Mouse (Mus musculus) cerebellum, postnatal 25 days (tissue): Measurements from ENCODE around the gene Shisa3.

ENCODE experiments used
- DNase-seq, 2 experiments: peaks; one replicate each; pipeline ENCODE4 v3.0.0; 2021; ENCODE audit warnings: mixed read lengths in 2 of 2

Gene Shisa3

DNA sequence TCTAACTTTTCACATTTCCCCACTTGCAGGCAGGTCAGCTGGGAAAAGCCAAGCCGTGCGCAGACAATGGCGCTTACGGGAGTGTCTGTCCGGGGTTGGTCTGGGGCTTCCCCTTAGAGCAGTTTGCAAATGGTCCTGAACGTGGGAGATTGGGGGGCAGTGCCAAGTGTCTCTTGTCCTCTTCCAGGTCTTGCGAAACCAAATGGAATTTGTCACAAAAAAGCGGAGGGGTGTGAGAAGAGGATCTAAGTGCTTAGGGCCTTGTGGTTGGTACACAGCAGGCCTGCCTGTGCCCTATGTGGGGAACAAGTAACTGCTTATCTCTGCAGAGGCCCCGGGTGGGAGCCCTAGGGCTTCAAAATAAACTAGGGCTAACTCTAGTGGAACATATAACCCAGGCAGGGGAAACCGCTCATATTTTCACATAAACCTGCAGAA is 26.2 kb downstream of the Shisa3 start:
- no peak for DNase-seq

DNA sequence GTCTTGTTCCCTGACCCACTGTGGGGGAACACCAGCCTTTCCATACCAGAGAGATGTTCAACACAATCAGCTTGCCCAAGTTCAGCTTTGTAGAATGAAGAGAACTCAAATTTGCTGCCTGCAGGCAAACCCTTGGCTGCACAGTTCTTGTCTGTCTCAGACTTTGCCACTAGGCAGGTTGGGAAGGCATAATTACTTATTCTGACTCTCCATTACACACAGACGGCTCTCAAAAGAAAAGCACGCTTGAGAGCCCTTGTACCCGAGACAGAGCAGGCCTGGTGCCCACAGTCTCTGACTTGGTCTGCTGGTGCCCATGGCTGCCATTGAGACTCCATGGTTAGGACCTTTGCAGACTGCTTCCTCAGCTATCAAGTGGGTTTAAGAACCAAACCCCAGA is 26.7 kb downstream of the Shisa3 start:
- DNase-seq, result no peak

DNA sequence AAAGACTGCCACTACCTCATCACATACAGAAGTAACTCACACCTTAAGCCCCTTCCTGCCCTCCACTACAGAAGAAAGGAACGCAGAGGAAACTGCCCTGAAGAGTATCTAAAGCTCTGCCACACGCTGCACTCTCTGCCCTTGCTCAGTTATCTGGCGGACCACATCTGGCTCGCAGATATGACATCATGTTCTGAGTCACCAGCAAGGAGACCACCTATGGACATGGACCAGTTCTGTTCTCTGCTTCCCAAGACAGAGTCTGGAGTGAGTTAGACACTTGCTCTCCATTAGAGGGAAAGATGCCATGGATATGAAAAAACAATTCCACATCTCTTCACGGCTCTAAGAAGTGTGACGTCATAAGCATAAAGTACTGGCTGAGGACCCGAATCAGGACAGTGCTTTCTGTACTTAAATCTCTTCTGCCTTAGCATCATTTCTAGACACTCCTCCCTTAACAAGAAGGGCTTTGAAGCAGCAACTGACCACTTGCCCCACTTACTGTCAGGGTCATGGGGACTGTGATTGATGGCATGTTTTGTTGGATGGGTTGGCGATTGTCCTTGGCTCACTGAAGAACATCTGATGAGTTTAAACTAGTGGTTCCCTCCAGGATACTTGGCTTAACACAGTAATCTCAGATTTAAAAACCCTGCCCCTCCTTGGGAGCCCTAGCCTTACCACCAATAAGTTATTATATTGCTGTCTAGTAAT is 33.1 kb downstream of the Shisa3 start:
- no peak for DNase-seq

DNA sequence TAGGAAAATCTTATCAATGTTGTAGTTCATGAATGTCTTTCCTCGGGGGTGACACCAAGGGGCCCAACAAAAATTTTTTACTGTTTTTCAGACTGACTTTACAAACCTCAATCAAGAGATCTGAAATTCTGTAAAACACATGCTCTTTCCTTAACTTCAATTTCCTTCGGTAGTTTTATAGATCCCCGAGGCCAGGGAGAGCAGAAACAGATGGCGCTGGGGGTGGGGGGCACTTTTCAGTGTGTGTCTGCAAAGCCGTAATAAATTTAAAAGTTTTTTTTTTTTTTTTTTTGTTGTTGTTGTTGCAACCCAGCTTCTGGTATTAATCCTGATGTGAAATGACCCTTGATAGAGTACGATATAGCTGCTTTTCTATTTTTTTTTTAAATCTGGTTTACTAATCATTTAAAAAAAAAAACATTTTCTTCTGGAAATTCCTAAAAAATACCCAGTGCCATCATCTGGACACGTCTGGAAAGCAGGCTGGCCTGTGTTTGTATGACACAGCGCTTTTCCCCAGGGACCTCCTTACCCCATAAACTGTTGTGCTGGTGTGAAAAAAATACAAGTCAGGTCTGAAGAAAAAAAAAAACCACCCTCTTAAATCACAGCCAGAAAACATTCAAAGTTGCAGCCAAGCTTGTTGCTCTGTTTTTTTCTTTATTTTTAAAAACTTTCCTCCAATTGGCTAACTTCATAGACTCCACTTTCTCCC is 33.9 kb downstream of the Shisa3 start:
- no peak for DNase-seq

DNA sequence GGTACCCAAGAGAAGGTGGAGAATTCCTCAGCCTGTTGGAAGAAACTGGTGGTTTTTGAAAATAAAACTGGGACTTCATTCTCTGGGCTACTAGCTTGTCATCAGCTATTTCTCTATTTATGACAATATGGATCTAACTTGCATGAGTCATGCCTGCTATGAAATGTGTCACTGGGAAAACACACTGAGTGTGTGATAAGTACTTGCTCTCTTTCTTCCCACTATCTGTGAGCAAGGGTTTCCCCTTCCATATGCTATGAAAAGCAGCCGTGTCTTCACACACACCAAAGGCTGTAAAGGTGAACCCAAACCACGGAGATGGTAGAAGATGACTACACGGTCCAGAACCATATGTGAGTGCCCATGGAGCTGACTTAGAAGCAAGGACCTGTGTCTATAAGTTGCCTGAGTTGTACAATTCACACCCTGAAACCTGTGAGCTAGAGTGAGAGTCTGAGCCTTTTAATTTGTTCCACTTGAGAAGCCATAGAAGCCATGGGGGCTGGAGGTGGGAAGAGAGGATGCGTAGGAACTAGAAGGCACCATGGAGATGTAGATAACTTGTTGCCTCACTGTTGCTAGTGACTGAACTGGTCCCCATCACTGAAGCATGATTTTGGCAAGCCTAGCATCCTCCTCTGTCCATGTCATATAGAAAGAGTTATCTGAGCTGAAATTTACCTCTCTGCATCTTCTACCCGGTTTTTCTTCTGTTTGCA is 36.0 kb downstream of the Shisa3 start:
- DNase-seq, result no peak

DNA sequence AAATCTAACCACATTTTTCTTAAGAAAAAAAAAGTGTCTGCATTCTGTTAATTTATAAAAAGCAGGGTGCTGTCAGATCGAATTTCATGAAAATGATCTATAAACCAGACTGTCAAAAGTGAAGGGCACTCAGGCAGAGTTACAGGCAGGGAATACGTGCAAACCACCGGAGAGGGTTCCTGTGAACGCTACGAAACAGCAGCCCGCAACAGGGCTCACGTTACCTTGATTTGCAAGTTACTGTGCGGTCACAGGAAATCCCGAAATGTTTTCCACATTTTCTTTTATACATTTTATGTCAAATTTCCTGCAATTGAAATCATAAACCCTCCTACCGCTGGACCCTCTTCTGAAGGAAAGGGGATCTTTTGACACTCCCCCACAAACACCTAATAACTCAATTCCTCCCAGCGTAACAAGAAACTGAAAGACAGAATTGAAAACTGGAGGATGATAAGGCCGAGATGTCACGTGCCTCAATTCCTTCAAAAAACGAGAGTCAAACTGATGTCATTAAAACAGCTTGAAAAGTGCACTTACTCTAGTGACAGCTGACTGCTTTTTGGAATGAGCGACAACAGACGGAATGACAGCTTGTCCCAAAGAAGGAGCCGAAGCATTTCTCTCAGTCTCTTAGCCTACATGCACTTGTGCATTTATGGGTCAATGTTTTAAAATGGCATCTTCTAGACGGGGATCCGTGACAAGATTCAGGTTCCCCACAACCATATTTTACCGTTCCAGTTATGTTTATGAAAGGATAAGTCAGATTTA is 39.3 kb downstream of the Shisa3 start:
- no peak for DNase-seq

DNA sequence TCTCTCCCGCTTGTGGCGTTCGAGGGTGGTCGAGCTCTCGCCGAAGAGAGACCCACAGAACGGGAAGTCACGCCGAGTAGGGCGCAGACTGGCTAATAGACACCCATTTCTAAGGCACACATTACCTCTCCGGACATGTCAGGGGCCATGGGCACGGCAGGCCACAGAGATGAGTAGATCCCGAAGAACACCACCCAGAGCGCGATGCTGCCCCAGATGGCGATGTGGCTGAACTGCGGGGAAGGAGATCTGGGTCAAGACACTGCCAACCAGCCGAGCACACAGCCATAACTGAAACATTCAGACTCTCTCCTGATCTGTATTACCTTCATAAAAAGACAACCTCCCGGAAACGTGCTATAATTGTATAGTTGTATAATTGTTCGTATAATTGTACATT is 39.9 kb downstream of the Shisa3 start:
- peak; percentile 28 to 55 for DNase-seq

DNA sequence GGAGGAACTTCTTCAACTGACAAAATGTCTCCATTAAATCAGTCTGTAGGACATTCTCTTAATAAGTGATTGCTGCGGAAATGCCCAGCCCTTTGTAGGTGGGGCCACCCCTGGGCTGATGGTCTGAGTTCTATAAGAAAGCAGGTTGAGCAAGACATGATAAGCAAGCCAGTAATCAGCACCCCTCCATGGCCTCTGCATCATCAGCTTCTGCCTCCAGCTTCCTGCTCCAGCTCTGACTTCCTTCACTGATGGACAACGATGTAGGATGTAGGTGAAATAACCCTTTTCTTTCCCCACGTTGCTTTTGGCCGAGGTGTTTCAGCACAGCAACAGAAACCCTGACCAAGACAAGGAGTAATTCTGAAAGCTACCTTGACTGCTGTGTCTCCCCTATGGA is 41.5 kb downstream of the Shisa3 start:
- no peak for DNase-seq

DNA sequence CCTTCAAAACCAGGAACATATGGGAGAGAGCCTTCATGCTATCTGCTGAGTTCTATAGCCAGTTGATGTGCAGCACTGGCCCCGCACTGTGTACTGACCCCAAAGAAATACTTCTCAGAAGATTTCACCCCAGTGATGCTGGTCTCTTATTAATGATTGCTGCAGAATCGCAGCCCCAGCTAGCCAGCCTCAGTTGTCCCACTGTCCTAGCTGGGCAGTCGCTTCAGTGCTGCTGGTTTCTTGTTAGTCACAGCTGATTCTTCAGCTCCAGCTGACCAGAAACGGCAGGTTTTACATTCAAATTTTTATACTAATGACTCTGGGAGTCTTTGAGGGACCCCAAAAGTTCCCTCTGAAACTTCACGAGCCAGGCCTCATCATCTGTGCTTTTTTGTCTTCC is 42.3 kb downstream of the Shisa3 start:
- DNase-seq, result no peak

DNA sequence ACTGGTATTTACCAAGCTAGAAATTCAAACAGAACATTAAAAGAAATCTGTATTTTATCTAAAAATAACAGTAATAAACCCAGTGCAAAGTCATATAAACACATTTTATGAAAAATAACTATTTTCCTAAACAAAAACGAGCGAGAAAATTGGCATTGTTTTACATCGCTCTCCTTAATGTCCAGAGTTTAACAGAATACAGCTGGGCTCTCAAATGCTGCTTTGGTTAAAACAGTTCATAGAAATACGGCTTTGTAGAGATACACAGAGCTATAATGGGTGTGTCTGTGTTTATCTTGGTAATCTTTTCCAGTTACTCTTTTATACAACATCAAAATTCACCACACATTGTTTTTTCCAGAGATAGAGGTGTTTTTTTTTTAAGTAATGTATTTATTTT is 44.8 kb downstream of the Shisa3 start:
- no peak for DNase-seq

DNA sequence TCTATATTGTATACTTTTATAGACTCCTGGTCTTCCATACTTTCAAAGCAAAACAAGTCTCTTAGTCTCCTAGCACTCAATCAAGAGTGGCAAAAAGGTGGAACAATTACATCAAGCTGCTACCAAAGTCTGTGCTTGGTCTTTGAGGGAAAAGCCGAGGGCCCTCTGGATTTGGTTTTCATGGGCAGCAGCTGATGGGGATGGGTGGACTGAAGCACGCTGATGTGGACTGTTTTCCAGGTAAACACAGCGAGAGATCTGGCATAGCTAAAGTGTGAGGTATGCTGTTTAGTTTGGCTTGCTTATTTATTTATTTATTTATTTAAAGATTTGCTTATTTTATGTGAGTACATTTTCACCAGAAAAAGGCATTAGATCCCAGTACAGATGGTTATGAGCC is 45.9 kb downstream of the Shisa3 start:
- DNase-seq, result no peak

DNA sequence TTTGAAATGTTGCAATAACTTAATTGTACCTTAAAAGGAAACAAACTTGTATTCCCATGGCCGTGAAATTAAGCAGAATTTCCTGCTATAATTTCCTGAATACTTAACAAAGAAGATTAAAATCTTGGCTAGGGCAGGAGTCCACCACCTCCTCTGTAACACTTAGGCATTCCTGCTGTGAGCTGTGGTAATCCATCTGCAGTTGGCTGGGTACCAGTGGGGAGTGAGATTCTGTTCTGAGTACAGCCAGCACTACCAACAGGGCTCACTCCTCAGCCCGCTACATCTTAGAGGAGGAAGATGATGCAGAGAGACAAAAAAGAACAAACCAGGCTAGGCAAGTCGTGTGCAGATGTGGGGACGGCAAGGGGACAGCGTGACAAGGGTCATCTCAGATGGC is 46.9 kb downstream of the Shisa3 start:
- DNase-seq, result peak; percentile 27 to 63

DNA sequence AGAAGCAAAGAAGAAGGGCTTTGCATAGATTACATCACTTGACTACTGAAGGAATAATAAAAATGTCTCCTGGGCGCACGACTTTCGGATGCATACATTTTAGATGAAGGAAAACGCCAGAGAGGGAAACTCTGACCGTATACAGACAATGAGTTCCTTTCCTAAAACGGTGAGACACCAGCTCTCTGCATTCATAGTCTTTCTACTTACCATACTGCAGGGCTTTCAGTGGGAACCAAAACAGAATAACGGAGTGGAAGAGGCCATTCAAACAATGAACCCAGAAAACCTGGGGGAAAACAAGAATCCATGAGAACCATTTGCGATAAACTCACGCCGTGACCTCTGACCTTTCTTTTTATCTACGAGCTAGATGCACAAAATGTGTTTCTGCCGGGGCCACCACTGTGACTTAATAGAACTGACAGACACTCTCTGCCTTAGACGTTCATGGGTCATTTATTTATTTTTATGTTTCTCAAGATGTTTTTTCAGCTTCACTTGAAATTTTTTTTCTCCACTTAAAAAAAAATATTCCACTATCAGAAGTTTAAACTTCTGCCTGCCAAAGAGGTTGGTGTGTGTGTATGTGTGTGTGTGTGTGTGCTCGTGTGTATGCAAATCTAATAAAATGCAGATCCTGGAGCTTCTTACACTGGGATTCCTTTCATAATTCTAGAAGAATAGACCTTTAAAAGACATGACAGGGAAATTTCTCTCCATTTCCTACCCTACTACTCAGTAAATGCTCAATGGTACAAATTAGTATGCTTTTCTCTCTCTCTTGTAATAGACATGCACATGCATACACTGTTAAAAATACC is 48.2 kb downstream of the Shisa3 start:
- DNase-seq, result no peak

DNA sequence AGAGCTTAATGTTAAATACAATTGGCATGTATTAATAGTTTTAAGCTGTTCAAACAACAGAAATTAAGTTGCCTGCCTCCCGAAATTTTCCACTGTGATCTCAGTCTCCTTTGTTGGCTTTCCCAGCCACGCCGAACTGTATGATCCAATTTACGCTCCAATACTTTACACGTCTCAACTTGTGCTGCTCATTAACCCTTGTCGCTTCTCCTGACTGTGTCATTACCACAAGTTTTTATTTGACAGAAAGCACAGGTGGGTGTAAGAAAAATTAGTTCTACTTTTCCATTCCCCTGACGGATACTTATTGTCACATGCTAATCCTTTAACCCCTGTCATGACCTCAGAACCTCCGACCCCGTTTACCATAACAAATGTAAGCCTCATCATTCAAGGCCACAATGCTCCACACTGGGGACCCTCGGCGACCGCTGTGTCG is 49.2 kb downstream of the Shisa3 start:
- DNase-seq, result no peak

DNA sequence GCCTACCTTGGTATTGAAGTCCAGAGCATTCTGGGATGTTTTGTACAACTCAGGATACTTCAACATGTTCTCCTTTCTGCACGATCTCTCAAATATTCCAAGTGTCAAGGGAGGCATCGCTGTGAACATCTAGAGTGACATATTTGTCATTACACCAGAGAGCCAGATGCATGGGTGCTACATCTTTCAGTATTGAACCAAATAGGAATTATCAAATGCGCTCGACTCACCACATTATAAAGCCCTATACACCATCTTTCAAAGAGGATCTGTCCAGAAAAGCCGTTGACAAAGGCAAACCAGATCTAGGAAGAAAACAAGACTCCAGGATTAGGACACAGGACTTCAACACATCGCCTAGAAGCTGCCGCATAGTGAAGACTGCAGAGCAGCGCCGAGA is 52.2 kb downstream of the Shisa3 start:
- no peak for DNase-seq

DNA sequence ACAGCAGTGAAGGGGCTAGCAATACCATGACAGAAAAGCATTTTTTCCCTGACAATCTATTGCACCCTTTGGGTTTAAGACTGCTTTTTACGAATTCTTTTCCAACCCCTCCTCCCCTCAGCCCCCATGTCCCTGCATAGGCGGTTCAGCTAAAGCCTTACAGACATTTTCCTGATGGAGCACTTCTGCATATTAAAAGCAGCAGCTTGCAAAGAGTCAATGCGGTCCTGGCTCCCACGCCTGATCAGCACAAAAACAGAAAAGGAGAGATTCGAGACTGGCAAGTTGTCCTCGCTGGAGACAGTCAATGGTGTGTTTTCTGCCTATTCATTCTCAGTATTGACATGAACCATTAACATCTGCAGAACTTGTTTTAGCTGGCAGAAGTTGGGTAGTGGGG is 55.0 kb downstream of the Shisa3 start:
- DNase-seq, result no peak

DNA sequence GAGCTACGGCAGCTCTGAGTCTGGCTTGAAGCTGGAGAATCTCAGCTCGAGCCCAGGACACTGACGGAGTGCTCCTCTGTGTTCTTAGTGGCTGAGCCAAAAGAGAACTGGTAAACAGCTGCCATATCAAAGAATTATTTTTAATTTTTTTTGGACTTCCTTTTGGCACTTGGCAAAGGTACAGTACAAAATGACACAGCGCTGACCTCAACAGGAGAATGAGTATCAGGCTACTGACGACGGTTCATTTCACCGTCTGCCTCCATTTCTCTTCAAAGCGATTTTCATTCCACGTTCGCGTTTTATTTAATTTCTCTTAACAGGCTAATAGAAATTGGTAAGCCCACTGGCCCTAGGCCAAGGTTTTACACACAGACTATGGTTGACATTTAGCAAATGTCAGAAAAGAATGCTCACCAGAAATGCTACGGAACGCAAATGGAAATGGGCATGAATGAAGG is 61.8 kb downstream of the Shisa3 start:
- DNase-seq, result peak; percentile 15 to 39

DNA sequence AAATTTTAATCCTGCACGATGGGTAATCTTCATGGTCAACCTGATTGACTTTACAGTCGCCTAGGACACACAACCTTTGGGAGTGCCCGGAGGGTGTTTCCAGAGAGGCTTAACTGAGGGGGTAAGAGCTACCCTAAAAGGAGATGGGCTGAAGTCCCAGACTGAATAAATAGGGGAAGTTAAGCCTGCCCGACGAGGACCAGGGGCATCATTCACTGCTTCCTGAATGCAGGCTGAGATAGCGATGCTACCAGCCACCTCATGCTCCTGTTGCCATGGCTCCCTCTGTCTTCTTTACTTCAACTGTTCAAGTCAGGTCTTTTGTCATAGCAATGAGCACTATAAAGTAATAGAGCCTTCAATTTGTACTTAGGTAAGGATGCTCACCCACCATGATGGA is 62.5 kb downstream of the Shisa3 start:
- DNase-seq, result no peak

DNA sequence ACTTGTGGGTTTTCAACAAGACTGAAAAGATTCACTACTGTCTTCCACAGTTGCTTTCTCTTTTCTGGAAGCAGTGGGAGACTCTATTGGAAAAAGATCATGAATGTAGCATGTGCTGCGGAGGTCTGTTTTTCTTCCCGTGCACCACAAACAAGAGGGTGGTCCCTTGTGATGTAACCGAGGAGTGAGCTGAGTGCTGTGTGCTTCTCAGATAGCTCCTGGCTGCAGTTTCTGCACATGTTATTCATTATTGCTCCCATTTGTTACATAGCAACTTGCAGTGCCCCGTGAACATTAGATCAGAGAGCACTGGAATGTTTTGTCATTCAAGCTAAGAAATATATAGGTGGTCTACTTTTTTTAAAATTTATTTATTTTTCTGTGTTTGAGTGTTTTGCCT is 65.3 kb downstream of the Shisa3 start:
- no peak for DNase-seq
